Mouse (Mus musculus) gastrocnemius, adult 18-20 months (tissue): ENCODE data around the gene Gpc4. TPM values are rescaled to one million over a fixed set of nuclear protein-coding genes. Genes with fewer than 3 reads are reported as not detected.

Experiments
- DNase-seq: peaks from one replicate; pipeline ENCODE4 v3.0.0; 2021; ENCODE audit warnings: low spot score
- long read RNA-seq, 2 experiments: library from polyadenylated mRNA; stranded (forward); transcript quantifications; one replicate each; pipeline ENCODE4 v2.0.0; 2021
- total RNA-seq, 2 experiments: library from RNA; stranded (reverse); gene quantifications; 2 replicates each; pipeline ENCODE4 v1.2.3; 2021

Gene Gpc4
- 10 to 100 TPM; 38.6 to 46.2 TPM for total RNA-seq
- long read RNA-seq, experiment 1, transcript Gpc4-201 (9 exons, 2,651 nt), result major isoform, 28 of 29 reads
- long read RNA-seq, experiment 1, partial matches to known transcripts, result 1 of 29 reads
- long read RNA-seq, experiment 1, other reads (novel, unspliced or antisense), result 0 of 29 reads
- long read RNA-seq, experiment 2, transcript Gpc4-201 (9 exons, 2,651 nt), result major isoform, 20 of 20 reads
- long read RNA-seq, experiment 2, partial matches to known transcripts, result 0 of 20 reads
- long read RNA-seq, experiment 2, other reads (novel, unspliced or antisense), result 0 of 20 reads

DNA sequence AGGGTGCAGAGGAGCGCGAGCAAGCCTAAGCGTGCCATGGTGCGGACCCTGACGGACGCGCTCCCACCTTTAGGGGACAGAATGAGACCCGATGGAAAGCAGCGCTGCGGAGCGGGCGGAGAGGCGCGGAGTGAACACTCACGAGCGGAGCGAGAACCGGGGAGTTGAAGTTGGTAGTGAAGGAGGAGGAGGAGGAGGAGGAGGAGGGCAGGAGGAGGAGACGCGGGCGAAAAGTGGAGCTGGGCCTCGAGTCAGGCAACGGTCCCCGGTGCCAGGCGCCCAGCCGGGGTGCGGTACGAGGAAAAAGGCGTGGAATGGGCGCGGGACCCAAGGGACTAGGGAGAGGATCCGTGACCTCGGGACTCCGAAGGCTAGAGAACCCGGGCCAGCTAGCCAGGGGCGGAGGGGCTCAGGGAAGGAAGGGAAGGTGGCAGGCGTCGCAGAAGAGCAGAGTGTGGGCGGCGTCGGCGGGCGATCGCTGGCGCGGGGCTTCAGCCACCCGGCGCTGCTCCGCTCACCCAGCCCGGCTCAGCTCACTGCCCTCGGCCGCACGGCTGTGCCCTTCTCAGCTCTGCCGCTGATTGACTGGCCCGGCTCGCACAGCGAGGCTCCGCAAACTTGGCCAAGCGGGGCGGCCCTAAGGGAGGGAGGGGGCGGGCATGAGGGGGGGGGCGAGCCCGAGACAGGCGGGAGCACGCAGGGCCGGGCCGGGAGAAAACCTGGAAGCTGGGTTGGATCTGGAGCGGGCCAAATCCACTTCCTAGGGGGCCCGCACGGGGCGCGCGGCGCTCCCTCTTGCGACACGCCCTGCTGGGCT is at the start of gene Gpc4:
TSS of gene Gpc4 (minus strand) at position 515 of the 817 bp plus-strand sequence.
- DNase-seq, result peak; percentile 72

DNA sequence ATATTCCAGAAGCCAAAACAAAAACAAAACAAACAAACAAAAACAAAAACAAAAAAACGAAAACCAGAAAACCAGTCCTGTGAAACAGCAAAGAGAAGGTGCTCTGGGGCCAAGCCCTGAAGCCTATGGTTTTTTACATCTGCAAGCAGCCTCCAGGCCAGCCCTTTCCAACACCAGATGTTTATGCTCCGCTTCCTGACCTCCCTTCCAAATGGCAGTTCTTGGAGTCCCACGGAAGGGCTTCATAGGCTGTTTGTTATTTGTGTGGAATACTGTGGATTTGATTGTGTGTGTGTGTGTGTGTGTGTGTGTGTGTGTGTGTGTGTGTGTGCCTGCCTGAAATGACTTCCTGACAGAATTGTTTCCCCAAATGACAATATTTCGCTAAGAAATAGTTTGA is 47.8 kb upstream of the Gpc4 start:
- DNase-seq, result no peak

DNA sequence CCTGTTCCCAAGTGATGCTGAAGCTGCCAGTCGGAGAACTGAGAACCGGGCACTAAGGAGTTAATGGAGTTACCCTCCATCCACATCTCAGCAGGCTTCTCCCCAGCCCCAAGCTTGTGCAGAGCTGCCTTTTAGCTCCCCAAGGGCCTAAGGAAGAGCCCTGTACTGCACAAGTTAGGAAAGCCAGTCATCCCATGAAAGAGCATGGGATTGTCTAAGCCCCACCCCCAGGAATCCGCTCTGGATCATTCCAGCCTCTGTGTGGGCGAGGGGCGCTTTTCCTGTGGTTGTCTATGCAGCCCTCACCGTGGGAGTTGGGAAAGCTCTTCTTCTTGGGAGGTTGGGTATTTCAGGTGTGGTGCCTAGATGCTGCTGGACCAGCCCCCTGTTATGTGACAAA is 34.8 kb upstream of the Gpc4 start:
- DNase-seq, result no peak

- DNase-seq, result no peak
Observed at GRCm38 (mm10) chrX:52193311-52193968, 28.4 kb upstream of the Gpc4 start.

GRCm38 (mm10) chrX:52189094-52189493 is 24.0 kb upstream of the Gpc4 start:
- no peak for DNase-seq

GRCm38 (mm10) chrX:52183551-52184442 is 18.7 kb upstream of the Gpc4 start:
- no peak for DNase-seq

- DNase-seq, result no peak
Observed at GRCm38 (mm10) chrX:52181401-52181800, 16.3 kb upstream of the Gpc4 start.

GRCm38 (mm10) chrX:52177067-52177466 is 12.0 kb upstream of the Gpc4 start:
- DNase-seq, result no peak

DNA sequence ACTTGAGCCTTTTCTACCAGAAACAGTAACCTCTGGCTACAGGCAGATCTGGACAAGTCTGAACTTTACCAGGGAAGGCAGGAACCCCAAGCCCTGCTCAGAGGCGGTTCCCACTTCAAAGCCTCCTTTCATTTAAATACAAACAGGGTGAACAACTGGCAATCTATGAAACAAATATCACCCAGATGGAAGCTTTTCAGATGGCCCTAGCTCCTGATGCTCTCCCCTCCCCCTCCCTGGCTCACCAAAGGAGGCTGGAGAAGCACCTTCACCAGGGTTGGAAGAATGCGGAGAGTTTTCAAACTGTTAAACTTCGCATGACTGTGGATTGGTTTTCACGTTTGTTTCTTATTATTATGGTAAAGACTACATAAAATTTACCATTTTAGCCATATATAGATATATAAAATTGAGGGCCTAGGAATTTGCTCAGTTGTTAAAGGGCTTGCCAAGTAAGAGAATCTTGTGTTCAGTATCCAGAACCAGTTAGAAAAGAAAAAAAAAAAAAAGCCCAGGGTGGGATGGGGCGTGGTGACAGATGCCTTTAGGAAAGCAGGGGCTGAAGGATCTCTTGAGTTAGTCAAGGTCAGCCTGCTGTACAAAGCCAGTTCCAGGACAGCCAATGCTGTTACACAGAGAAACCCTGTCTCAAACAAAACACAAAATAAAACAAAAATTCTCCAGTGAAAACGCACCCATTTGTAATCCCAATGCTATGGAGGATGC is 2.6 kb upstream of the Gpc4 start:
- no peak for DNase-seq

- no peak for DNase-seq
Observed at GRCm38 (mm10) chrX:52165555-52165938, 495 bp upstream of the Gpc4 start.

DNA sequence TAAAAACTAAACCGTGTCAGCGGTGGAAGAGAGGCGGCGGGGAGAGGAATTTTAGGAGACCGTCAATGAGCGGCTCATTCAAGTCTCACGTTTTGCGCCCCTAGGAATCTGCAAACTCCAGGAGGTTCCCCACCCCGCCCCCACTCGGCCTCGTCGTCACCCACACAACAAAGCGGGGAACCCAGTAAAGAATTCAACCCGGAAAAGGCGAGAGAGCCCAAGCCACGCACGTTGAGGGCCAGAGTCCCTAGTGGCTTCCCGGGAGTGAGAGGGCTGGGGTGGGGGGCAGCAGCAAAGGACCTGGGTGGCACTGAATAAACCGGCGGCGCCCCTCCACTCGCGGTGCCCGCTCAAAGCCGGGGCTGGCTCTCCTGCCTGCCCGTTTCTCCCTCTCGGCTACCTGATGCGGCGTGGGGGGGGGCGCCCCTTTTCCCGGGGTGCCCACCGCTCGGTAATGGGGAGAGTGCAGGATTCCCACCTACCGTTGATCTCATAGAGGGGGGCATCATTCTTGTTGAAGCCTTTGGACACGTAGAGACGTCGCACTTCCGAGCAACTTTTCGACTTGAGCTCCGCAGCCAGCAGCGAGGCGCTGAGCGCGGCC is 816 bp downstream of the Gpc4 start:
- DNase-seq, result no peak

GRCm38 (mm10) chrX:52163418-52164133 is 1.5 kb downstream of the Gpc4 start:
- peak; percentile 16 for DNase-seq

GRCm38 (mm10) chrX:52162756-52163155 is 2.3 kb downstream of the Gpc4 start:
- no peak for DNase-seq

DNA sequence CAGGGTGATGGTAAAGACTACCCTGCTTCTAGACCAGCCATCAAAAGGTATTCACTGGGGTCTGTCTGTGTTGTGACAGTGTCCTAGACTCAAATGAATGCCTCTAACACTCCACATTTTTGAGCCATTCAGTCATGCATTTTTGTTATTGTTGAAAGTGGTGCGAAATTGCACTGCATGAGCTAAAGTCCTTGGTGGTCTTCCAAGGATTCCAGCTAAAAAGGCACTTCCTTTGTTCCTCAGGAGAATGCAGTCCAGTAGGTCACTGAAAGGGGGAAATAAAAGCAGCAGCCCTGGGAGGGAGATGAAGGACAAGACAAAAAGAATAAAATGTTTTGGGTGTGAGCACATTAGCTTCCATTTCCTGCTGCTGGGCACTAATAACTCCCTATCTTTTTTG is 2.8 kb downstream of the Gpc4 start:
- DNase-seq, result peak; percentile 2

GRCm38 (mm10) chrX:52159621-52160020 is 5.4 kb downstream of the Gpc4 start:
- no peak for DNase-seq

- DNase-seq, result no peak
Observed at GRCm38 (mm10) chrX:52155408-52155953, 9.6 kb downstream of the Gpc4 start.

GRCm38 (mm10) chrX:52154821-52155220 is 10.2 kb downstream of the Gpc4 start:
- DNase-seq, result no peak

DNA sequence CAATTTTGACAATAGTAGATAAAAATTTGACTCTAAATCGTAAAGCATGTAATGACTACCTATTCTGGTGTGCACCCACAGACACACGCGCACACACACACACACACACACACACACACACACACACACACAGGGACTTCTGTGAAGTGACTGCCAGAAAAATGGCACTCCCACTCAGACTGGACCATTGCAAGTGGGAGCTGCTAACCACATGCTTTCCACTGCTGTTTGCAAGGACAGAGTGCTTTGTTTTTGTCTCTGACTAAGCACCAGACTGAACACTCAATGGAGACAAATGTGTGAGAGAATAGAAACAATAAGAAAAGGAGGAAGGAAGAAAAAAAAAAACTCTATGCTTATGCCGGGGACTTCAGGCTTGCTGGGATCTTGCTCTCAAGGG is 11.6 kb downstream of the Gpc4 start:
- DNase-seq, result no peak

GRCm38 (mm10) chrX:52152961-52153360 is 12.1 kb downstream of the Gpc4 start:
- DNase-seq, result no peak
